Mouse (Mus musculus) limb, embryonic 10.5 days (tissue): ENCODE results near the gene Eng. TPM values are rescaled to one million over a fixed set of nuclear protein-coding genes. Genes with fewer than 3 reads are reported as not detected.

Experiments used
- DNase-seq: peaks from one replicate; pipeline ENCODE4 v3.0.0-alpha.2; 2017; ENCODE audit warnings: low spot score
- H3K27ac ChIP-seq: fragments of 300-500 bp; sonication (generic); 2 replicates; pipeline ENCODE4 v1.5.1; 2016; ENCODE audit warnings: mild to moderate bottlenecking
- H3K27me3 ChIP-seq: fragments of 300-500 bp; sonication (generic); 2 replicates; pipeline ENCODE4 v1.6.1; 2016; ENCODE audit warnings: low read depth, mild to moderate bottlenecking; ENCODE audit not compliant: poor library complexity, severe bottlenecking
- H3K36me3 ChIP-seq: fragments of 300-500 bp; sonication (generic); 2 replicates; pipeline ENCODE4 v1.6.1; 2016; ENCODE audit warnings: mild to moderate bottlenecking, moderate library complexity
- H3K4me1 ChIP-seq: fragments of 300-500 bp; sonication (generic); 2 replicates; pipeline ENCODE4 v1.6.1; 2016
- H3K4me3 ChIP-seq: fragments of 300-500 bp; sonication (generic); 2 replicates; pipeline ENCODE4 v1.5.1; 2016; ENCODE audit warnings: mild to moderate bottlenecking, moderate library complexity
- H3K9me3 ChIP-seq: fragments of 300-500 bp; sonication (generic); replicated peaks from 2 replicates; pipeline ENCODE4 v1.6.1; 2016; ENCODE audit warnings: mild to moderate bottlenecking
- WGBS: fragments of 180-500 bp; shearing (Covaris S2); methylation state at CpG from one replicate; pipeline ENCODE4 v1.1.7; 2016; 5-methylcytosine and 5-hydroxymethylcytosine counted together
- polyA plus RNA-seq: library from polyadenylated mRNA; unstranded; fragments of >200 nt; fragmentation: Nextera tagmentation; extraction: Ambion mirVana; gene quantifications from 2 replicates; pipeline ENCODE4 v1.2.1, GENCODE M21; 2016

The Eng gene
- polyA plus RNA-seq, 1 experiment from 2014 or later: 27.9 TPM

DNA sequence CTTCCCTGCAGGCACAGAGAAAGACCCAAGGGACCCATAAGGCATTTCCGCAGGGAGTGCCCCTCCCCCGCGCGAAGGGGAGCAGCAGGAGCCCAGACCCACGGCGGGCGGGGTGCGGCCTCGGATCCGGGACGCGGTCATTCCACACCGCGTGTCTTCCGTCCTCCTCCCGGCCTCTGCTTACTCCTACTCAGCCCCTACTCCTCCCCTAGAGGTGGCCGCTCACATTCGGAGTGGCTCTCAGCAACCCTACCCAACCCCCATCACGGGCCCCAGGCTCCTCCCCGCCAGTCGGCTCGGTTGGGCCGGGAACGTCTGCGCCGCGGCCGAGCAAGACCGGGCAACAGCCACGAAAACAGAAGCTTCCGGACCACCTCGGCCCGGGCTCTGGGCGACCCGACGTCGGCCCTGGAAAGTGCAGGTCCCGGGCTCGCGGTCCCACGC lies 65.7 kb downstream of the Eng start:
- H3K4me1 ChIP-seq: peaks cover 35% of the 10 kb centered on the region
- H3K27me3 ChIP-seq: no peaks in the 10 kb centered on the region
- DNase-seq: peak; percentile 73
- no peaks in the 10 kb centered on the region for H3K9me3 ChIP-seq
- peaks cover 45% of the 10 kb centered on the region for H3K36me3 ChIP-seq
- H3K27ac ChIP-seq: peak overlapping the region; percentile 96
- WGBS: under 1% methylated on average over 41 of the region's 41 CpGs
- H3K4me3 ChIP-seq: peak overlapping the region; percentile 82

DNA sequence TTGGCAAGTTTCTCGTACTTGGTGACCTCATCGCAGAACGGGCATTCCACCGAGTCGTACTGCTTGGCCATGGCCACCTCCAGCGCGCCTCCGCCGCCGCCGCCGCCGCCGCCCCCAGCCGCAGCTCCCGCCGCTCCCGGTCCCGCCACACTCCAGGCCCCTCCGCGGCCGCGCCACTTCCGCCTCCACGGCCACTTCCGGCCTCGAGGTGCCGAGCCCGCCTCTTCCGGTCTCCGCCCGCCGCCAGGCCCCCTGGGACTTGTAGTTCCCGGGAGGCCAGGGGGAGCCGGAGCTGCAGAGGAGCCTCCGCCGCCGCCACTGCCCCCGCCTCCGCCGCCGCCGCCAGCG lies 66.2 kb downstream of the Eng start:
- peaks cover 35% of the 10 kb centered on the region for H3K4me1 ChIP-seq
- H3K9me3 ChIP-seq: no peaks in the 10 kb centered on the region
- no peaks in the 10 kb centered on the region for H3K27me3 ChIP-seq
- H3K36me3 ChIP-seq: peaks cover 40% of the 10 kb centered on the region
- DNase-seq: peak; percentile 98
- peak overlapping the region; percentile 82 for H3K4me3 ChIP-seq
- H3K27ac ChIP-seq: peak overlapping the region; percentile 96
- WGBS: under 1% methylated on average over 44 of the region's 44 CpGs

DNA sequence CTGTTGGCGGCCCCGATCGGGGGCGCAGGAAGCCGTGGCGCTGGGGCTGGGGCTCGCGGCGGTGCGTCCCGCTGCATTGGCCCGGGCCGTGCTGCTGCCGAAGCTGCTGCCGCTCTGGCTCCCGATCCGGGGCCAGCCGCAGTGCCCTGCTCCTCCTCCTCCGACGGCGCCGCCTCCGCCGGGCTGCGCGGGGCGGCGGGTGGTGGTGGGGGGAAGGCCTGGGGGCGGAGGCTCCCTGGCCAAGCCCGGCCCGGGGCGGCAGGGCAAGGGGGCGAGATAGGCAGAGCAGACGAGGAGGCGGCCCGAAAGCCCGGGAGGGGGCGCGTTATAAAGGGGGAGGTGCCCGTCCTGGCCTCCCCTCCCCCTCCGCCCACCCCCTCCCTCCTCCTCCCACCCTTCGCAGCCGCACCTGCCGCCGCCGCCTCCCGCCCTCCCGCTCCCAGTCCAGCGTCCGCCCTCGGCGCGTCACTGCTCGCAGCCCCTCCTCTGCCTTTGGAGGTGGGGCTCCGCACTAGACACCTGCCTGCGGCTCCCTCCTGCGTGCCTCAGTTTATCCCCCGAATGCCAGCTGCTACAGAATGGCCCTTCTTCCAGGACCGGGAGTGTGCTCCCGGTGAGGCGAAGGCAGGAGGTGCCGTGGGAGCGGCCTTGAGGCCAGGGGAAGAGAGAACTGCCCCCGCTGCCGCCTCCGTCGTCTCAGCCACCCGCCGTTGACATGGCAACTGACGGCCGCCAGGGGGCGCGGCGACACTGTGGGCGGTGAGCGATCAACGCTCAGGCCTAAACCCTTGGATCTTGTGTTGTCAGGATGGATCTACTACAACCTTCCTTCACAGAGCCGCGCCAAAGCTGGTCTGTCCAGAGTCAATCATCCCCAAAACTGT lies 66.8 kb downstream of the Eng start, which contains the start of gene Cdk9:
Gene Cdk9 (minus strand): TSS at position 143 of the 884 bp plus-strand sequence.
- WGBS: under 1% methylated on average over 64 of the region's 79 CpGs
- DNase-seq: peak; percentile 97
- no peaks in the 10 kb centered on the region for H3K9me3 ChIP-seq
- peaks cover 35% of the 10 kb centered on the region for H3K4me1 ChIP-seq
- no peaks in the 10 kb centered on the region for H3K27me3 ChIP-seq
- peaks cover 34% of the 10 kb centered on the region for H3K36me3 ChIP-seq
- H3K27ac ChIP-seq: peak within 1 kb of the TSS; percentile 96
- peak within 1 kb of the TSS; percentile 82 for H3K4me3 ChIP-seq

DNA sequence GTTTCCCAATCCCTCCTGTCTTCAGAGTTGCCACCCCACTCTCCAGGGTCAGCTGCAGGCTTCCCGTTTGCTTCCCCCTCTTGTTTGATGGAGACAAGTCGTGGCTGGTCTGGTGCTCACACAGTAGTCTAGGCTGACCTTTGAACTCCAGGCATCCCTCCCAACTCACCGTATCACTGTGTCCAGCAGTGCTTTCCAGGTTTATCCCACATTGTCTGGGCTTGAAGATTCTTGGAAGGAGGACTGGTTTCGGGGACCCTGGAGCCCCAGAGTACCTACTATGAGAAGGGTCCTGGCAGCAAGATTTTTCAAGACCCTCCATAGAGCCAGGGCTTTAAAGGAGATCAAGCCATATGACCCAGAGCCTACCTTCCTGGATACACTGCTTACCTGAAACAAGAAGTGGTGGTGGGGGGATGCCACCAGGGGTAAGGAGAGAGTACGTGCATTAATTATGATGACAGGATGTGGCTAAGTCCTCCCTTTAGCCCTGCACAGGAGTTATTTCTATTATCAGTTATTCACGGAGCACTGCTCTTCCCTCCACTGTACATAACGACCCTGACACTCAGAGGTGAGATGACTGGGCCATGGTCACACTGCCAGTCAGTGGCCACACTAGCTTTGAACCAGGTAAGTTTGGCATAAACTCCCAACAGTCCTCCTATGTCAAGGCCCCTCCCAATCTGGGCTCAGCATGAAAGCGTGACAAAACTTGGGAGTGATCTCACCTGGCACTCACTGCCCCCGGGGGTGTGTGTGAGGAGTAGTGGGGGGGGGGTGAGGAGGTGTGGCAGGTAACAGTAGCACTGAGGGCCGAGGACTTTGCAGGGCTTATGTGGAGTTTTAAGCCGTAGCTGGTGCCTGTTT lies 68.0 kb downstream of the Eng start:
- no peaks in the 10 kb centered on the region for H3K9me3 ChIP-seq
- H3K4me1 ChIP-seq: peaks cover 40% of the 10 kb centered on the region
- H3K4me3 ChIP-seq: peak overlapping the region; percentile 82; the same call in 1 of the 2 replicates
- H3K27me3 ChIP-seq: no peaks in the 10 kb centered on the region; the same call in 1 of the 2 replicates
- peak overlapping the region; percentile 96 for H3K27ac ChIP-seq
- WGBS: 54% methylated on average over 11 of the region's 11 CpGs
- H3K36me3 ChIP-seq: peaks cover 22% of the 10 kb centered on the region
- DNase-seq: no peak

DNA sequence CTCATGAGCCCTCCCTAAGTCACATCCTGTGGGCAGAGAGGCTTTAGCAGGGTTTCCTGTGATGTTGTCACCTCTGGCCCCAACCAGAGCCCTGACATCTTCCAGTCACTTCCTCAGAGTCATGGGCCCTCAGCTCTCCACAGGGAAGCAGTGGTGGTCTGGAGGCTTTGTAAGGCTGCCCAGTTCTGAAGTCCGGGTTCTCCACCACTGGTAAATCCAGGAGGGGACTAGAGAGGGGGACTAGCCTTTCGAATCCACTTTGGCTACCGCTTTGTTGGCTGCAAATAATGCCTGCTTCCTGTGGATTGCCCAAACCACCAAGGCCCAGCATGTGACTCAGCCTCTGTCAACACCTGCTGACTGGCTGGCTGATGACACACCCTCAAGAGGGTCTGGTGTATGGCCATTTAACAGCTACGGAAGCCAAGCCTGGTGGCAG lies 68.6 kb downstream of the Eng start:
- Histone ChIP-seq H3K27ac (peak overlapping the region; percentile 69), H3K9me3 (no peaks in the 10 kb centered on the region), H3K27me3 (no peaks in the 10 kb centered on the region; the same call in 1 of the 2 replicates), H3K4me3 (0 out of 2 replicates have a peak overlapping the region, but pooled peaks have one; percentile 0), H3K36me3 (peaks cover 16% of the 10 kb centered on the region), H3K4me1 (peaks cover 40% of the 10 kb centered on the region)
- no peak for DNase-seq
- 58% methylated on average over 4 of the region's 4 CpGs for WGBS

DNA sequence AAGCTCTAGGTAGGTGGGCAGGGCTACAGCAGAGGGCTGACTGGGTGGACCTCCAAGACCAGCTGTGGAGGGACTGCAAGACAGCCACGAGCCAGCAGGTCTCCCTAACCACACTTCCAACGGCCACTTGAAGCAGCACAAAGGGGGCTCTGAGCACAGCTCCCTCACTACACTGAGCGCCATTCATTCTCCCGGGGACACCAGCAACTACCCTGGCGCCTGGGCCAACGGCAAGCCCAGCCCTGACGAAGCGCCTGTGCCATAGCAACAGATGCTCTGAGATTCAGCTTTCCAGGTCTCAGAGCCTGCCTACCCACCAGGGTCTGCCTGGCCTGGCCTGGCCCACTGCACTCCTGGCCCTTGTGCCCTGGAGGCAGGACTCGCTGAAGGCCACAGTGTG lies 72.4 kb downstream of the Eng start:
- WGBS: 65% methylated on average over 9 of the region's 9 CpGs
- Histone ChIP-seq H3K27ac (peak overlapping the region; percentile 67), H3K4me3 (no peak overlapping the region), H3K27me3 (no peaks in the 10 kb centered on the region; the same call in 1 of the 2 replicates), H3K9me3 (no peaks in the 10 kb centered on the region), H3K4me1 (peaks cover 34% of the 10 kb centered on the region), H3K36me3 (no peaks in the 10 kb centered on the region)
- no peak for DNase-seq

DNA sequence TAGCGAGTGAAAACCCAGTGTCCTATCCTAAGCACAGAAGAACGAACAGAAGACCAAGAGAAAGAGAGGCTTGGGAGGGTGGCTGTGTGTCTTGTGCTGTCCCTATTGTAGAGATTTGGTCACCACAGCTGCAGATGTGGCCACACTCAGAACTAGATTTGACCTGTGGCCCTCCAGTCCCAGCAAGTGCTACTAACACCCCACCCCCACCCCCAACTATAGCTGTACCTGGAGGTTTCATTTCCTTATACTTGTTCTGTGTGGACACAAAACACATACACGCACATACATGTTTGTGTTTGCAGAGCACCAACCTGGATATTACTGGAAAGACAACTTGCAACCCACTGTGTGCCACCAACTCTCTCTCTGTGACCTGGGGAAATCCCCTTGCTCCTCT lies 73.7 kb downstream of the Eng start:
- H3K27ac ChIP-seq: no peak overlapping the region
- H3K4me1 ChIP-seq: peaks cover 21% of the 10 kb centered on the region
- no peaks in the 10 kb centered on the region for H3K9me3 ChIP-seq
- no peaks in the 10 kb centered on the region; the same call in 1 of the 2 replicates for H3K27me3 ChIP-seq
- 91% methylated on average over 3 of the region's 3 CpGs for WGBS
- H3K4me3 ChIP-seq: no peak overlapping the region
- DNase-seq: no peak
- no peaks in the 10 kb centered on the region for H3K36me3 ChIP-seq

DNA sequence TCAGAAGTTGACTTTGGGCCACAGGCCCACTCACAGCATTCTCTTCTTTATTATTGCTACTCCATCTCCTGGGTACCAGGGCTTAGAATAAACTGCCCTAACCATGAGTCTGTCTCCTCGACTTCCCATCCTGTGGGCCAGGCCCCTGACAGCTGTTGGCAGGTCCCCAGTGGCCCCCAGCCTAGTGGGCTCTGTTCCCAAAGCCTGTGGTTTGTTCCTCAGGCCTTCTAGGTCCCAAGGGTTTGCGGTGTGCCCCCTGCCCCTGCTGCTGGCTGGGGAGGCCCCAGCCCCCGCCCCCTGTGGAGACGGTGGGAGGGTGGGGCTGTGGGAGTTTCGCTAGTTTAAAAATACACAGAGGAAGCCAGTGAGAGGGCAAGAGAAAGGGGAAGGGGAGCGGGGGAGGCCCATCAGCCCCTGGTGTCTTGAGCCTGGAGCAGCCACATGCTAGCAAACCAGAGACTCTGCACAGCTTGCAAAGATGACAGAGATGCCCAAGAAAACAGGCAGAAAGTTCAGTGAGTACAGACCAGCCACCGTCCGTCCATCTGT lies 74.4 kb downstream of the Eng start, which contains the start of gene Sh2d3c:
Gene Sh2d3c (plus strand): TSS at position 375 of the 549 bp plus-strand sequence.
- H3K4me1 ChIP-seq: peaks cover 19% of the 10 kb centered on the region
- H3K9me3 ChIP-seq: no peaks in the 10 kb centered on the region
- WGBS: 64% methylated on average over 8 of the region's 8 CpGs
- no peaks in the 10 kb centered on the region for H3K36me3 ChIP-seq
- H3K27me3 ChIP-seq: no peaks in the 10 kb centered on the region; the same call in 1 of the 2 replicates
- DNase-seq: no peak
- H3K4me3 ChIP-seq: no peak within 1 kb of the TSS
- peak within 1 kb of the TSS; percentile 56; the same call in 1 of the 2 replicates for H3K27ac ChIP-seq

DNA sequence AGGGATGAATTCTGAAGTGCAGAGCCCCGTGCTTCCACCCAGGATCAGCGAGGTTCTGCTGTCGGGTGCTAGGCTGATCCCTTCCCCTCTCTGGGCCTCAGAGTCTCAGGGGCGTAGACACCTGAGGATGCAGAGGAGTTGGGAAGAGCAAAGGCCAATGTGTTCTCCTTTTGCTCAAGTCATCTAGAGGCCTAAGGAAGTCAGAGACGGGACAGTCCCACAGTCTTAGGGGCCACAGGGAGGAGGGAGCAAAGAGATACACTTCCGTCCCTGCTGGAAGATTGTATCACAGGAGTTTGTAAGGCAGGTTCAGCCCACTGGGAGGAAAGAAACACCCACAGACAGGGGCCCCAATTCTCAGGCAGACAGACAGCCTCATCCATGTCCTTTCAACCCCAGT lies 75.7 kb downstream of the Eng start:
- Histone ChIP-seq H3K4me1 (peaks cover 20% of the 10 kb centered on the region), H3K9me3 (no peaks in the 10 kb centered on the region), H3K27ac (no peak overlapping the region), H3K36me3 (no peaks in the 10 kb centered on the region), H3K27me3 (no peaks in the 10 kb centered on the region; the same call in 1 of the 2 replicates), H3K4me3 (no peak overlapping the region)
- DNase-seq: no peak
- 59% methylated on average over 6 of the region's 6 CpGs for WGBS

DNA sequence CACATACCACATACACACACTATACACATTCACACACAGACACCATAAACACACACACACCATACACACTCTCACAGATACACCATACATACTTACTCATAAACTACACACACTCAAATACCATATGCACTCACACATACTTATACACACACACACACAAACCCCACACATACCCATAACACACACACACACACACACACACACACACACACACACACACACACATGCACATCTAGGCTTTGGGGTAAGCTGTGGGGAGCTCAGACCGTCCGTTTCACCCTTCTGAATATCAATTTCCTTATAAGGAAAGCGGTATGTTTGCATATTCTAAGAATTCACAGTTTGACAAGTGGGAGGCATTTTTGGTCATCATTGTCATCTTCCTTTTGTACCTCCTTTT lies 76.2 kb downstream of the Eng start:
- Histone ChIP-seq H3K36me3 (no peaks in the 10 kb centered on the region), H3K4me1 (peaks cover 26% of the 10 kb centered on the region), H3K27ac (no peak overlapping the region), H3K4me3 (no peak overlapping the region), H3K27me3 (no peaks in the 10 kb centered on the region; the same call in 1 of the 2 replicates), H3K9me3 (no peaks in the 10 kb centered on the region)
- WGBS: 84% methylated on average over 3 of the region's 3 CpGs
- DNase-seq: no peak

DNA sequence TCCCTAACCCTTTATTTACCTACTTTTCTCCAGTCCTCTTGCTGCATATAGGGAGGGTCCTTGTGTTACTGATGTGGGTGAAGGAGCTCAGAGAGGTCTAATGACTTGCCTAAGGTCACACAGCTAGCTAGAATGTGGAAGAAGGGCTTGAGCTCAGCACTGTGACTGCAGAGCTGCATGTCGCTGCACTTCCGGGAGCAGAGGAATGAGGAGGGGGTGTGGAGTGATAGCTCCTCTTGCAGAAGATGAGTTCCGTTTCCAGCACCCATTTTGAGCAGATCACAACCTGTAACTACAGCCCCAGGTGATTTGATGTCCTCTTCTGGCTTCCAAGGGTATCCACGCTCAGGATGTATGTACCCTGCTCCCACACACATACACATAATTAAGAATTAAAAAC lies 77.8 kb downstream of the Eng start:
- H3K4me3 ChIP-seq: no peak overlapping the region
- 78% methylated on average over 4 of the region's 4 CpGs for WGBS
- no peak for DNase-seq
- H3K4me1 ChIP-seq: peaks cover 33% of the 10 kb centered on the region
- no peaks in the 10 kb centered on the region for H3K9me3 ChIP-seq
- no peak overlapping the region for H3K27ac ChIP-seq
- H3K36me3 ChIP-seq: no peaks in the 10 kb centered on the region
- no peaks in the 10 kb centered on the region for H3K27me3 ChIP-seq
